Mouse (Mus musculus) liver, embryonic 14.5 days (tissue): Measurements from ENCODE around the gene Syt3.

Experiments
- CTCF ChIP-seq: IDR thresholded peaks from 2 replicates; pipeline ENCODE4 v1.5.1; 2016; ENCODE audit warnings: antibody characterized with exemption, low read depth, control low read depth
- EP300 ChIP-seq: IDR thresholded peaks from 2 replicates; pipeline ENCODE4 v1.6.1; 2016; ENCODE audit warnings: antibody characterized with exemption, low read depth

DNA sequence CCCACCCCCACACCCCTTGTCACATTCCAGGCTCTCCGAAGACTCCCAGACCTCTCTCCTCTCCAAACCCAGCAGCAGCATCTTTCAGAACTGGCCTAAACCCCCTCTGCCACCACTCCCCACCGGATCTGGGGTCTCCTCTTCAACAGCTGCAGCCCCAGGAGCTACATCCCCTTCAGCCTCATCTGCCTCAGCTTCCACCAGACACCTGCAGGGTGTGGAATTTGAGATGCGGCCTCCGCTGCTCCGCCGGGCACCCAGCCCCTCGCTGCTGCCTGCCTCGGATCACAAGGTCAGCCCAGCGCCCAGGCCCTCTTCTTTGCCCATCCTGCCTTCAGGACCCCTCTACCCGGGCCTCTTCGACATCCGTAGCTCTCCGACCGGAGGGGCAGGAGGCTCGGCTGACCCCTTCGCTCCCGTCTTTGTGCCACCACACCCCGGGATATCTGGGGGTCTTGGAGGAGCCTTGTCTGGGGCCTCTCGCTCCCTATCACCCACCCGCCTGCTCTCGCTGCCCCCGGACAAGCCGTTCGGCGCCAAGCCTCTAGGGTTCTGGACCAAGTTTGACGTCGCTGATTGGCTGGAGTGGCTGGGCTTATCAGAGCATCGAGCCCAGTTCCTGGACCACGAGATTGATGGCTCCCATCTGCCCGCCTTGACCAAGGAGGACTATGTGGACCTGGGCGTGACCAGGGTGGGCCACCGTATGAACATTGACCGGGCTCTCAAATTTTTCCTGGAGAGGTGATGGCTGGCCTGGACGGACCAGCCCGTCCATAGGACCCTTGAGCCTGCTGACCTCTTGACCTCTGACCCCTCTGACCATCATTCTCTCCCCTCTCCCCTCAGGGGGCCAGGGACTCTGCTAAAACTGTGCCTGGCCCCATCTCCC lies 27.1 kb upstream of the Syt3 start:
- TF ChIP-seq CTCF (no peak), EP300 (no peak)
